21 mouse cellular contexts compared by ENCODE assay signal in the genomic region with DNA sequence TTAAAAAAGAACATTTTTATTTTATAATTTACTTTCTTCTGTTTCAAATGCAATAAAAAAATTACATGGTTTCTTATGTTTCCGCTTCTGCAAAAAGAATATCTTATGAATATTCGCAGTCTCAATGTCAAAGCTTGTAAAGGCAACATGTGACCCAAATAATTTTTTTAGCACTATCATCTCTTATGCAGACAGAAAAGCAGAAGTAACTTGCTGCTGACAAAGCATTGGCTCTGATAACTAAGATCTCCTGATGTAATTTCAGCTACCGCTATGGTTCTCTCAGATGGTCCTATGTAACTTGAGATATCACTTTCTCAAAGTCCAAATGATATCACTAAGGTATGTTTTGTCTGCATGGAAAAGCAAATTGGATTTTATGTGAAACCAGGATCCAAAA.
A peak's percentile ranks its signal among the peaks of the same experiment; 100 is the strongest.
DNase-seq lines count a peak whose midpoint lies in the region; ATAC-seq and TF ChIP-seq lines count a peak whose summit lies in the region.
"Had no signal": no experiment of that assay in that cellular context is flagged by ENCODE, and none has a peak within 500 bp of the region (broad histone marks: within the 10 kb centered on the region; RNA-seq: fewer than 3 reads in every experiment).

No protein-coding gene starts in this region.

- H3K27me3 ChIP-seq in forebrain, postnatal 0 days (ENCODE audit: insufficient read depth, low read length): no peaks in the 10 kb centered on the region
- no peaks in the 10 kb centered on the region for H3K27me3 ChIP-seq in forebrain, embryonic 15.5 days
- no peaks in the 10 kb centered on the region for H3K27me3 ChIP-seq in MEL (ENCODE audit: control insufficient read depth in 1 of 2, insufficient read depth in 2 of 2, low read length in 2 of 2)
- H3K27me3 ChIP-seq: CH12.LX; embryonic facial prominence, embryonic 12.5 days; forebrain, embryonic 13.5 days had no signal

- H3K9ac ChIP-seq in forebrain, postnatal 0 days: no peak overlapping the region
- H3K9ac ChIP-seq in forebrain, embryonic 15.5 days (replicated peaks): no peak overlapping the region
- no peak overlapping the region for H3K9ac ChIP-seq in MEL (ENCODE audit: control insufficient read depth, low read depth, low read length, poor library complexity, severe bottlenecking)
- H3K9ac ChIP-seq: embryonic facial prominence, embryonic 12.5 days; forebrain, embryonic 13.5 days had no signal

- TF ChIP-seq CTCF in forebrain, postnatal 0 days (IDR thresholded peaks at IDR 0.05; ENCODE audit: low read depth): no peak
- TF ChIP-seq CTCF in MEL (IDR thresholded peaks at IDR 0.05 in 2 of 3, conservative IDR thresholded peaks at IDR 0.05 in 1 of 3; ENCODE audit: control insufficient read depth in 1 of 3, insufficient read depth in 1 of 3, low read depth in 2 of 3, low read length in 3 of 3, poor library complexity in 1 of 3, severe bottlenecking in 1 of 3): no peak

- H3K4me2 ChIP-seq in forebrain, postnatal 0 days (ENCODE audit: low read depth): no peak overlapping the region
- H3K4me2 ChIP-seq in forebrain, embryonic 15.5 days (replicated peaks): no peak overlapping the region
- H3K4me2 ChIP-seq: embryonic facial prominence, embryonic 12.5 days; forebrain, embryonic 13.5 days had no signal

- H3K4me3 ChIP-seq in forebrain, postnatal 0 days (ENCODE audit: low read depth, low read length): no peak overlapping the region
- no peak overlapping the region for H3K4me3 ChIP-seq in forebrain, embryonic 15.5 days
- H3K4me3 ChIP-seq in MEL (ENCODE audit: control insufficient read depth in 1 of 2, insufficient read depth in 1 of 2, low read depth in 2 of 2, low read length in 2 of 2): no peak overlapping the region
- H3K4me3 ChIP-seq: embryonic facial prominence, embryonic 10.5 days; embryonic facial prominence, embryonic 12.5 days; forebrain, embryonic 13.5 days had no signal

- no peak for DNase-seq in forebrain, postnatal 0 days
- peak; percentile 49 for DNase-seq in MEL (ENCODE audit: low read depth, low spot score)
- DNase-seq in brain, adult 2 months (ENCODE audit: low read depth, low spot score): peak; percentile 4
- DNase-seq in natural killer cell, adult 2 months (ENCODE audit: low spot score in 2 of 2): no peak
- DNase-seq: adrenal gland, adult 2 months; adrenal gland, postnatal 10 days; adrenal gland, postnatal 25 days; B cell, adult 2 months; cerebellum, adult 11-12 months; cerebellum, adult 2 months; cerebellum, adult 9-10 months; cerebellum, postnatal 10 days; cerebellum, postnatal 25 days had no signal

- no peak for TF ChIP-seq RAD21 in MEL (IDR thresholded peaks at IDR 0.05; ENCODE audit: low read depth, low read length)

- H3K27ac ChIP-seq in forebrain, postnatal 0 days (ENCODE audit: low read depth, low read length): no peak overlapping the region
- H3K27ac ChIP-seq in forebrain, embryonic 15.5 days (replicated peaks): no peak overlapping the region
- no peak overlapping the region for H3K27ac ChIP-seq in MEL (ENCODE audit: control insufficient read depth, low read depth, low read length)
- H3K27ac ChIP-seq: embryonic facial prominence, embryonic 10.5 days; embryonic facial prominence, embryonic 12.5 days; forebrain, embryonic 13.5 days had no signal

- no peaks in the 10 kb centered on the region for H3K9me3 ChIP-seq in forebrain, postnatal 0 days (ENCODE audit: low read length)
- H3K9me3 ChIP-seq in forebrain, embryonic 15.5 days: no peaks in the 10 kb centered on the region
- no peaks in the 10 kb centered on the region for H3K9me3 ChIP-seq in MEL (replicated peaks; ENCODE audit: insufficient read depth, low read length)
- H3K9me3 ChIP-seq: embryonic facial prominence, embryonic 10.5 days; embryonic facial prominence, embryonic 12.5 days; forebrain, embryonic 13.5 days had no signal

- TF ChIP-seq EP300 in MEL (IDR thresholded peaks at IDR 0.05; ENCODE audit: low read depth in 1 of 2, low read length in 2 of 2): peak; percentile 44 to 56; a peak in 2 of 4 replicates

- H3K36me3 ChIP-seq in forebrain, postnatal 0 days (ENCODE audit: insufficient read depth): no peaks in the 10 kb centered on the region
- H3K36me3 ChIP-seq in forebrain, embryonic 15.5 days: no peaks in the 10 kb centered on the region
- no peaks in the 10 kb centered on the region; a peak in 1 of 4 replicates for H3K36me3 ChIP-seq in MEL (ENCODE audit: control insufficient read depth in 1 of 2, insufficient read depth in 2 of 2, low read length in 2 of 2)
- H3K36me3 ChIP-seq: embryonic facial prominence, embryonic 10.5 days; embryonic facial prominence, embryonic 12.5 days; G1E had no signal

- no peaks in the 10 kb centered on the region for H3K79me2 ChIP-seq in MEL (ENCODE audit: control insufficient read depth, insufficient read depth, low read length, poor library complexity)

- TF ChIP-seq POLR2A in MEL (IDR thresholded peaks at IDR 0.05; ENCODE audit: control insufficient read depth in 1 of 2, insufficient read depth in 1 of 2, low read depth in 1 of 2, low read length in 2 of 2, poor library complexity in 1 of 2): no peak

- ATAC-seq in forebrain, postnatal 0 days: peak; percentile 36; the same call in 1 of the 2 replicates
- no peak for ATAC-seq in forebrain, embryonic 15.5 days (replicated peaks)
- ATAC-seq: CD4-positive, CD25-positive, alpha-beta regulatory T cell, adult 4 months; forebrain, embryonic 13.5 days; forebrain, embryonic 16.5 days had no signal

- WGBS in forebrain, postnatal 0 days: 79% methylated on average over 3 of the region's 3 CpGs
- 93% methylated on average over 3 of the region's 3 CpGs for WGBS in forebrain, embryonic 15.5 days

- no peaks in the 10 kb centered on the region for H3K4me1 ChIP-seq in forebrain, postnatal 0 days (ENCODE audit: insufficient read depth)
- no peaks in the 10 kb centered on the region for H3K4me1 ChIP-seq in forebrain, embryonic 15.5 days
- no peaks in the 10 kb centered on the region for H3K4me1 ChIP-seq in MEL (ENCODE audit: control insufficient read depth in 1 of 2, insufficient read depth in 2 of 2, low read length in 2 of 2)
- H3K4me1 ChIP-seq: embryonic facial prominence, embryonic 10.5 days; embryonic facial prominence, embryonic 12.5 days; forebrain, embryonic 13.5 days had no signal

TF ChIP-seq in MEL, 35 proteins besides CTCF, POLR2A, EP300 and RAD21:
- TF ChIP-seq ZNF384 (IDR thresholded peaks at IDR 0.05; ENCODE audit: low read depth, low read length) (peak; percentile 77), ETS1 (IDR thresholded peaks at IDR 0.05; ENCODE audit: low read depth, low read length) (peak; percentile 79), GATA1 (IDR thresholded peaks at IDR 0.05; ENCODE audit: low read depth, low read length) (peak; percentile 52; the same call in 1 of the 2 replicates), ZC3H11A (IDR thresholded peaks at IDR 0.05; ENCODE audit: low read depth, low read length) (no peak), USF2 (IDR thresholded peaks at IDR 0.05; ENCODE audit: borderline replicate concordance in 1 of 2, insufficient read depth in 1 of 2, low read depth in 1 of 2, low read length in 2 of 2) (peak in 1 of 2 experiments; percentile 44; a peak in 1 of 4 replicates), USF1 (IDR thresholded peaks at IDR 0.05; ENCODE audit: low read depth, low read length) (peak; percentile 85), TCF12 (IDR thresholded peaks at IDR 0.05; ENCODE audit: low read depth, low read length) (peak; percentile 49), ZKSCAN1 (IDR thresholded peaks at IDR 0.05; ENCODE audit: low read depth, low read length) (no peak)

Comparison
In these comparisons a context has a peak if more than half of its experiments do, and no peak if none do; other contexts are left out.
1. DNase-seq: peak in MEL (single experiment) and brain, adult 2 months (single experiment); none in forebrain, postnatal 0 days (single experiment) and natural killer cell, adult 2 months (0 of 2).